Mouse (Mus musculus) heart, postnatal 10 days (tissue): ENCODE data around the gene Cdc42ep2. TPM values are rescaled to one million over a fixed set of nuclear protein-coding genes. Genes with fewer than 3 reads are reported as not detected.

Experiments
- DNase-seq, 2 experiments: peaks; one replicate each; pipeline ENCODE4 v3.0.0; 2021
- intact Hi-C: fragments of 180-260 bp; cut with DNase I; formaldehyde crosslinking; loops from one replicate; pipeline ENCODE4 v1.15.1; 2025
- total RNA-seq, 2 experiments: library from RNA; stranded (reverse); gene quantifications; 2 replicates each; pipeline ENCODE4 v1.2.3; 2021

The Cdc42ep2 gene
- total RNA-seq, 2 experiments from 2014 or later, result 14.0 to 16.0 TPM

DNA sequence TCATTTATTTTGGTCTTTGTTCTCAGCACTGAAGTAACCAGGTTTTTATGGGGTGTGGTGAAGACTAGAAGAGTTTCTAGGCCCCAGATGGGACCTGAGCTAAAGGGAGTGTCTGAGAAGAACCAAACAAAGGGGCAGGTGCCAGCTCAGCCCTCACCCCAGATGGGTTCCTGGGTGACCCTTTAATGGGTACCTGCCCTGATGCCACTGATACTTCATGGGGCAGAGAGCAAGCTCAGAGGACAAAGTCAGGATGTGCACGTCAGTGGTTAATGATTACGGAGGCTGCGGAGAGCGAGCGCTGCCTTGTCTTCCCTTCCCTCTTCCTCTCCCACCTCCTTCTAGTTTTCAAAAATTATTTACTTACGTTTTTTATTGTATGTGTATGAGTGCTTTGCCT, 43.5 kb downstream of the Cdc42ep2 start:
- DNase-seq, result no peak
- intact Hi-C loops, result loop anchor here (10.0 kb wide), 1 partner anchor 356 kb away; no protein-coding TSS in a partner anchor

DNA sequence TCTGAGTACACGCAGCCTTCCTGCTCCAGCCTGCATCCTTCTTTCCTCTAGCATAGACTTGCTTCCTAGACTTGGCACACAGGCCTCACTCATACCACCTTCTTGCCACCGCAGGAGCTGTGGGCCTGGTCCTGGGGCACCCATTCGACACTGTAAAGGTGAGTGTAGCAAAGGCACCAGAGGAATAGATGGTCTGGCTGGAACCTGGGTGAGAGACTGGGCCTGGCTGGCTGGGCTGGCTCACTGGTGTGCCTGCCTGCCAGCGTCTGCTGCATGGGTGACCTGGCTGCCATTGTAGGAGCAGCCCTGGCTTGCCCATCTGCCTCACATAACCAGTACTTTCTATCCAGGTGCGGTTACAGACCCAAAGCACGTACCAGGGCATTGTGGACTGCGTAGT, 44.9 kb downstream of the Cdc42ep2 start:
- intact Hi-C loops, result loop anchor here (10.0 kb wide), 1 partner anchor 355 kb away; no protein-coding TSS in a partner anchor
- DNase-seq, result no peak

DNA sequence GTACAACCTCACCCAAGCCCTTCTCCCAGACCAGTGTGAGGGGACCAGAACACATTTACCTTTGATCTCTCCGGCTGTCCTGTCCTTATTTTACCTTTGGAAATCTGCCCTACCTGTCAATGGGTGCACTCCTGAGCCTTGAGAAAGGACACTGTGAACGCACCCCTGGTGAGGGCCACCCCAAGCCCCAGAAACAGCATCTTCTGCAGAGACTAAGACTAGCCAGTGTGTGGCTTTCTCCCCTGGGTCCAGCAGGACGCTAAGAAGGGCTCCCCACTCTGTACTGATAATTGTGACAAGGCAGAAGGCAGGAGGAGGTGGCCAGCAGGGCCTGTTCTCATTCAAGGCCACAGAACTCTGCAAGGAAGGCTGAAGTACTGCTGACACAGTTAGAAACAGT, 45.7 kb downstream of the Cdc42ep2 start:
- no peak for DNase-seq
- intact Hi-C loops, result loop anchor here (1.0 kb wide), 2 partner anchors 86 to 92 kb away; no protein-coding TSS in a partner anchor

DNA sequence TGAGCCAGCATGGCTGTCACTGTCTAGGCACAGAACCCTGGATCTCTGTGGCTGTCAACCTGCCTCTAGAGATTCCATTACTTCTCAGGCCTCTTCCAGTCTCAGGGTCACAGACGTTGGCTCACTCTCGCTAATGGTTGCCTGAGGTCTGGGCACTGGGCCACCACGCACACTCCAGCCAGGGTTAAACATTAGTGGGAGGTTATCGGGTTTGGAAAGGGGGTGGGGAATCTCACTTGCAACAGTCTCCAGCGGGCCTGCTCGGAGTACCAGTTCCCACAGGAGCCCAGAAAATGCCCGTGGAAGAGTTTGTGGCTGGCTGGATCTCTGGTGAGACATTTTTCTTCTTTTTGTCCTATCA, 46.3 kb downstream of the Cdc42ep2 start:
- intact Hi-C loops, result loop anchor here (1.0 kb wide), 2 partner anchors 85 to 91 kb away; no protein-coding TSS in a partner anchor
- DNase-seq, result peak in 1 of 2 experiments; percentile 58

DNA sequence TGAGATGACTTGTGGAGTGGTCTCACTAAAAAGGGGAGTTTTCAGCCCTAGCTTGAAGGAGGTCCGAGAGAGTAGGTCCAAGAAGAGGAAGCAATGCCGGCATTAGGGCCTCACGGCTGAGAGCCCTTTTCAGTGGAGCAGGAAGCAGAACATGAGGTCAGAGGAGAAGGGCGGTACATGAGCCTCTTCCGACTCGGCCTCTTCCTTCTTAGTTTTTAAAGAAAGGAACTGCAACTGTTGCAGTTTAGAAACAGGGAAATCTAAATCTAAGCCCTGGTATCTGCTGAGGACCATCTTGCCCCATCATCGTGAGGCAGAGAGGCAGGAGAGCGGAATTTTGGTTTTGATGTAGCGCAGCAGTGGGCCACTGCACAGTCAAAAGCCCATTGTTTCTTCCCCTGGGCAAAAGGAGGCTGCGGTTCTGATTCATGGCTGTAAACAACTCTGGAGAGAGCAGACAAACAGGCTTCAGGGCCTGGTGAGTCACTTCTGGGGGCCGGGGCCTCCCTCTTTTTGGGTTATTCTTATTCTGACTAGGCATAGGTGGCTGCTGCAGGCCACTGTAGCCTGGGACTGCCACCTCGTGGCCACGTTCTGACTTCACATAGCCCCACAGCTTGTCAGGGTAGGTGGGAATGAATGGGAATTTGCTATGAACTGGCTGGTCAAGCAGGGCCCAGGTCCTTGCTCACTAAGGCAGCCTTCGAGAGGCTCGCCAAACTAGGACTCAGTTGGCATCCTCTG, 46.8 kb downstream of the Cdc42ep2 start, which contains the start of gene Slc25a45:
Slc25a45 (plus strand) TSS at position 191 of the 744 bp plus-strand sequence.
- DNase-seq, result peak; percentile 85 to 86
- intact Hi-C loops, result loop anchor here (1.0 kb wide), 3 partner anchors 27 to 90 kb away; no protein-coding TSS in a partner anchor

DNA sequence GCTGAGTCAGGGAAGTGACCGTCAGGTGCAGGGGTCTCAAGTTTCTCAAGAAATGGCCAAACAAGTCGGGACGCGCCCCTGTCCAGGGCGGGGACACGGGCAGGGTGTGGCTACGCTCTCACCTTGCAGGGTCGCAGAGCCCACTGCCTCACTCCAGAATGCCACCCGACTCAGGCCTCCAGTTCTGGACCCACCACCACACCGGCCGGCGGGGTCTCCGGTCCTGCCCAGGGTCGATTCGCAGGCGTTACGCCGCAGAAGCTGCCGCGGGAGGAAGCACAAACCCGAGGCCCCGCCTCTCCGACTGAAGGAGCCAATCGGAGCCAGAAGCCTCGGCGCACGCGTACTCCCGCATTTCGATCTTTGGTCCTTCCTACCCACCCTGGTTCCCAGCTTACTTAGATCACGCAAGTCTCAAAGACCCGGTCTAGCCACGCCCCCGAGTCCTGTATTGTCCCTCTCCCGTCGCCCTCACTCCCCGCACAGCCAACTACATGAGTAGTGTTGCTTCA, 49.6 kb downstream of the Cdc42ep2 start, which contains the start of gene Frmd8:
Frmd8 (minus strand) TSS at position 306 of the 512 bp plus-strand sequence.
- peak; percentile 96 for DNase-seq
- intact Hi-C loops, result no loop called here

DNA sequence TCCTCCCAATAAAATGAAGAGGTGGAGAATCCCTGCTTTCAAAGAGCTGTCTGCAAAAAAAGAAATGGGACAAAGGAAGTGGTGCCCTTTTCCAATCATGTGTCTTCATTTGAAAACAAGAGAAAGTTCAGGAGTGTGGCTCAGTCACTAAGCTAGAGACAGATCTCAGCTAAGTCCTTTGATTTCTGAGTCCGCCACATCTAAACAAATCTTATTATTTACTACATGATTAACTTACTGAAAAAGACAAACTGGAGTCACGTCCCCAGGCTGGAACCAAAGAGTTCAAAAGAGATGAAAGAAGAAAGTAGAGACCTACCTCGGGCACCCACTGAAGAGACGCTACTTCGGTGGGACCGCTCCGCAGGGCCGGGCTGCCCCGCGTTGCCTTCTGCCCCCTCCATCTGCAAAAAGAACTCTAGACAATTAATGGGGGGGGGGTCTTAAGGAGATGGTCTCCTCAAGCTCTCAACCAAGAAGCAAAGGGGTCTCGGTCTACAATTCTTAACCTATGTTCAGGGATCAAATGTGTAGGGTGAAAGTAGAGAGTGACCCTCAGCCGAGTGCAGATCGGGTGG, 50.1 kb downstream of the Cdc42ep2 start:
- intact Hi-C loops, result no loop called here
- no peak for DNase-seq

DNA sequence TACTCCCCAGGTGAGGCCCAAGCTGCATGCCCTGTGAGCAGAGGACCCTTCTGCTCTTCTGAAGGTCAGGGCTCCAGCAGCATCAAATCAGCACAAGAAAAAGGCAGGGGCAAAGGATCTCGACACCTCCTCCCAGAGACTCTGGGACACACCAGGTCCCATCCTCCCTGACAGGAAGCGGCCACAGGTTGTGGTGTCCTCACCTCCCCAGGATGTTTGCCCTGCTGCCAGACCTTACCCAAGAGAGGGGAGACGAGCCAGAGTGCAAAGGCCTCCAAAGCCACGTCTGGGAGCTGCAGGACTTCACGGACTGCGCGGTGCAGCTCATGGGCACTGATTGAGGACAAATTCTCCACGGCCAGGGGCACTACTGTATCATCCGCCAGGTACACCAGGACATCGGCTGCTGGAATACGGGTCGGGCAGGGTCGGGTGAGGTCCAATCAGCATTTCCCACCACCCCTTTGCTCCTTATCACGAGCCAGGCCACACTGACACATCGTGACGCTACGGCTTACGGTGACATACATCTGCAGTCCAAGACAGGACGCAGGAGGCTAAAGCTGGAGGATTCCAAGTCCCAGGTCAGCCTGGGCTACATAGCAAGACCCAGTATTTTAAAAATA, 51.6 kb downstream of the Cdc42ep2 start:
- DNase-seq, result no peak
- intact Hi-C loops, result no loop called here

DNA sequence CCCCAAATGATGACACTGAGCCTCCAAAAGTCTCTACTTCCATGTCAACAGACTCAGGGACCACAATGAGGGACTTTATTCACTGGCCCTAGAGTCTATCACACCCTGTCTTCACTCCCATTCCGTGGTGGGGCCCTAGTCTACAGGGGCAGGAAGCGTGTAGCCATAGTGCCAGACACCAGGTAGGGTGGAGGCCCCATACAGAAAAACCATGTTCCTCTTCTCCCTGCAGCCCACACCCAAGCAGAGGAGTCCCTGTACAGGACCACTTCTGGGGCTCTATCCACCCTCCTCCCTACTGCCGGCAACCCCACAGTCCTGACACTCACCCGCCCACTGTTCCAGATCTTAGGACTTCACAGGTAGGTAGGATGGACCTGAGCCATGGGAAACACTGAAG, 52.1 kb downstream of the Cdc42ep2 start:
- no peak for DNase-seq
- intact Hi-C loops, result no loop called here

DNA sequence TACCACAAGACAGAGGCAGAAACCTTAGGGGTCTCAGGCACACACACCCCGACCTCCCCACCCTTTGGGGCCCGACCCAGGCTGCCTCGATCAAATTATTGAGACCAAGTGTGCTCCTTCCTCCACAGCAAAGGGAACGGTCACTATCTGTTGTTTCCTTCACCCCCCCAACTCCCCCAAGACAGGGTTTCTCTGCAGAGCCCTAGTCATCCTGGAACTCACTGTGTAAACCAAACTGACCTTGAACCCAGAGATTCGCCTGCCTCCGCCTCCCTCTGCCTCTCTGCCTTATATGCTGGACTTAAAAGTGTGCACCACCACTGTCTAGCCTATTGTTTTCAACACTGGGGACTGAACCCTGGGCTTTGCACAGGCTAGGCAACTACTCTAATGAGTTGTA, 52.9 kb downstream of the Cdc42ep2 start:
- no peak for DNase-seq
- intact Hi-C loops, result no loop called here

DNA sequence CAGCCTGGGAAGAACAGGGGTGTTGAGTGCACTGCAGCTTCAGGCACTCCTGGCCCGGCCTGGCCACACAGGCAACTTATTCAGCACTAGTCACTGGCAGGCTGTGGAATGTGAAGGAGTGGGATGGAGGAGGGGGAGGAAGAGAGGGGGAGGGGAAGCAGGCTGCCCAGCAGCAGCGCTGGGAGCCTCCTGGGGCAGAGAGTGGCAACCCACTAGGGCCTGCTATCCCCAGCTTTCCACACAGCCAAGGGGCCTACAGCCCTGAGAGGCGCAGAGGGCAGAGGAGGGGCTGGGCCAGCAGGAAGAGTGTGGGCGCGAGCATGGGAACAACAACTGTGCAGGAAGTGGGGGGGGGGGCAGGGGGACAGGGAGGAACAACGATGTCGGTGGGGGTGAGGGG, 53.3 kb downstream of the Cdc42ep2 start:
- intact Hi-C loops, result no loop called here
- peak; percentile 48 to 56 for DNase-seq

DNA sequence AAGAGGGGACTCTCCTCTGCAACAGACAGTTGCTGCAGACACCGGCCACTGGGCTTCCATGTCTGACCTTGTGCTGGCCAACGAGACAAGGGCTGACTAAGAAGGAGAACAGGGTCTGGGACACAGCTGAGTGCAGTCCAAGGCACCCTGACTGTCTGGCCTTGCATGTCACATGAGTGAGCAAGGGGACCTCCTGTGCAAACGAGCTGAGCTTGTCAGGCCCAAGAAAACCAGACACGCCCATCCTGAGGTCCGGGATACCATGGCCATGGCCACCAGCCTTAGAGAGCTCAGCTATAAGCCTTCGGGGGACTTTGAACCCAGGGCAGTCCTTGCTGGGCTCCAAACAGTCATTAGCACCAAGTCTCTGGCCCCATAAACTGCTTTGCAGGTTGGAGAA, 56.5 kb downstream of the Cdc42ep2 start:
- intact Hi-C loops, result no loop called here

More for the DNA sequence above, 56.5 kb downstream of the Cdc42ep2 start:
- DNase-seq, result no peak

Other genes starting within 250 kb of the Cdc42ep2 start
- gene Map3k11, start 236.1 kb downstream of the Cdc42ep2 start, total RNA-seq, result 10 to 100 TPM; 41.3 to 47.8 TPM
- gene Pcnx3, start 235.9 kb downstream of the Cdc42ep2 start, total RNA-seq, result 10 to 100 TPM; 34.7 to 37.9 TPM
- gene Kcnk7, start 220.4 kb downstream of the Cdc42ep2 start, total RNA-seq, result not detected
- 100 to 1,000 TPM; 154 to 161 TPM for gene Ehbp1l1, start 198.5 kb downstream of the Cdc42ep2 start, total RNA-seq
- 10 to 100 TPM; 44.0 to 47.7 TPM for gene Fam89b, start 195.2 kb downstream of the Cdc42ep2 start, total RNA-seq
- 10 to 100 TPM; 77.0 to 79.2 TPM for gene Ltbp3, start 183.9 kb downstream of the Cdc42ep2 start, total RNA-seq
- 10 to 100 TPM; 63.4 to 65.7 TPM for gene Scyl1, start 153.4 kb downstream of the Cdc42ep2 start, total RNA-seq
- gene Frmd8, start 49.5 kb downstream of the Cdc42ep2 start, total RNA-seq, result 10 to 100 TPM; 19.0 to 20.5 TPM
- 1 to 10 TPM; 4.6 to 5.9 TPM for gene Slc25a45, start 47.0 kb downstream of the Cdc42ep2 start, total RNA-seq
- 1 to 10 TPM; 1.1 to 1.2 TPM for gene Tigd3, start 30.7 kb downstream of the Cdc42ep2 start, total RNA-seq
- 100 to 1,000 TPM; 100 to 101 TPM for gene Dpf2, start 11.8 kb downstream of the Cdc42ep2 start, total RNA-seq
- 10 to 100 TPM; 21.1 TPM for gene Pola2, start 39.4 kb upstream of the Cdc42ep2 start, total RNA-seq
- not detected for gene Slc22a20, start 61.3 kb upstream of the Cdc42ep2 start, total RNA-seq
- 10 to 100 TPM; 32.6 to 37.8 TPM for gene Capn1, start 91.1 kb upstream of the Cdc42ep2 start, total RNA-seq
- 10 to 100 TPM; 19.5 TPM for gene Syvn1, start 121.8 kb upstream of the Cdc42ep2 start, total RNA-seq
- gene Mrpl49, start 133.0 kb upstream of the Cdc42ep2 start, total RNA-seq, result 10 to 100 TPM; 41.7 to 46.7 TPM
- 100 to 1,000 TPM; 738 to 768 TPM for gene Fau, start 133.0 kb upstream of the Cdc42ep2 start, total RNA-seq
- gene Znhit2, start 136.4 kb upstream of the Cdc42ep2 start, total RNA-seq, result 10 to 100 TPM; 13.6 to 13.9 TPM
- 1 to 10 TPM; 2.7 to 2.9 TPM for gene Tm7sf2, start 143.6 kb upstream of the Cdc42ep2 start, total RNA-seq
- 10 to 100 TPM; 36.4 TPM for gene Vps51, start 152.4 kb upstream of the Cdc42ep2 start, total RNA-seq
- not detected for gene Tmem262, start 155.2 kb upstream of the Cdc42ep2 start, total RNA-seq
- gene Gm28374, start 157.4 kb upstream of the Cdc42ep2 start, total RNA-seq, result not detected
- 10 to 100 TPM; 24.4 to 26.3 TPM for gene Zfpl1, start 160.1 kb upstream of the Cdc42ep2 start, total RNA-seq
- gene Cdca5, start 160.2 kb upstream of the Cdc42ep2 start, total RNA-seq, result 1 to 10 TPM; 3.8 to 5.0 TPM
- under 1 TPM in 1 of 2 experiments, not detected in 1; 0.43 TPM for gene AC131692.1, start 169.6 kb upstream of the Cdc42ep2 start, total RNA-seq
- under 1 TPM; 0.10 to 0.17 TPM for gene Naaladl1, start 181.0 kb upstream of the Cdc42ep2 start, total RNA-seq
- 10 to 100 TPM; 10.2 to 13.9 TPM for gene Sac3d1, start 193.8 kb upstream of the Cdc42ep2 start, total RNA-seq
- 10 to 100 TPM; 12.5 to 12.6 TPM for gene Snx15, start 203.5 kb upstream of the Cdc42ep2 start, total RNA-seq
- under 1 TPM; 0.31 to 0.32 TPM for gene Batf2, start 216.2 kb upstream of the Cdc42ep2 start, total RNA-seq
- 10 to 100 TPM; 60.5 to 63.5 TPM for gene Arl2, start 216.7 kb upstream of the Cdc42ep2 start, total RNA-seq